Mouse (Mus musculus) erythroblast, adult 5-6 weeks (primary cell): Measurements from ENCODE around the gene Lsamp. TPM values are rescaled to one million over a fixed set of nuclear protein-coding genes. Genes with fewer than 3 reads are reported as not detected.
"Not testable (repeated sequence)": the region's sequence is repeated elsewhere in the genome, so short reads cannot be mapped to it uniquely, and the experiment has no call there.

Experiments used
- ATAC-seq: replicated peaks from 2 replicates; pipeline ENCODE4 v1.8.0; 2016; ENCODE audit warnings: moderate number of reproducible peaks, mild to moderate bottlenecking, moderate TSS enrichment, inconsistent platforms; ENCODE audit not compliant: poor library complexity, low FRiP score, severe bottlenecking
- total RNA-seq, 2 experiments: library from RNA; stranded (forward) in 1 of 2; stranded (reverse) in 1 of 2; fragments of 150-400 nt in 1 of 2; fragments of 200-764, 138-1000 nt in 1 of 2; gene quantifications; 2 replicates each; pipeline versions ENCODE4 v1.2.3 to v1.2.4; 2015 to 2017; ENCODE audit warnings: low replicate concordance in 2 of 2

The Lsamp gene
- total RNA-seq, 2 experiments from 2014 or later, result not detected

DNA sequence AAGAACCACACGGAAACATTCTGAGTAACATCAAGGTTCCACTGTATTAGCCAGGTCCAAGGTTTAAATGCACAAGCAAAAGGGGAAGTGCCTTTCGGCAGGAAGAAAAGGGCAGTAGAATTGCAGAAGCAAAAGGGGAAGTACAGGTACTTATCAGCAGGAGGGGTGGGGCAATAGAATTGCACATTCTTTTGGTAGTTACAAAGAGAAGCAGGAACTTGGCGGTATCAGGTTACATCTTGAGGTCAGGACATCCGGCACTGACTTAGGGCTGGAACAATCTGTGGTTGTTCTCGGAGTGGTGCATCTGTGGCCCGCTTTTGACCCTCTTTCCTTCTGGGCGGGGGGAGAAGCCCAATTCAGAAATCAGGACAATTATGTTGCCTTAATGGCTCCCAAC, 636.9 kb downstream of the Lsamp start:
- ATAC-seq, result not testable (repeated sequence)

DNA sequence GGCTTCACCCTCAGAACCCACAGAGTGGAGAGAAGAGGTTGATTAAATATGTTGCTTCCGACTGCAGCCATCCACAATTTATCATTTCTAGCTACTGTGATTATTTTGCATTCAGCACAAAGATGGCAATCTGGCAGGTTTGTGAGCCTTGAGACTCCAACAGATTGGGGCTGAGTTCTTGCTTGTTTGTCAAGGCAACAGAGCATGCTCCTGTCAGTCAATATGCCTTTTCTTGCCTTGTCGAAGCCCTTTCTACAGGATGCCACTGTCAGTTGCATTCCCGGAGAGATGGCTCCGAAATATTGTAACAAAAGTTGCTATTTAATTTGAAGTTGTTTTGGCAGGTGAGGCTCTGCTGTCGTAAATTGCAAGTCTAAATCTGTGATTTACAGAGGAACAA, 643.0 kb downstream of the Lsamp start:
- no peak for ATAC-seq

DNA sequence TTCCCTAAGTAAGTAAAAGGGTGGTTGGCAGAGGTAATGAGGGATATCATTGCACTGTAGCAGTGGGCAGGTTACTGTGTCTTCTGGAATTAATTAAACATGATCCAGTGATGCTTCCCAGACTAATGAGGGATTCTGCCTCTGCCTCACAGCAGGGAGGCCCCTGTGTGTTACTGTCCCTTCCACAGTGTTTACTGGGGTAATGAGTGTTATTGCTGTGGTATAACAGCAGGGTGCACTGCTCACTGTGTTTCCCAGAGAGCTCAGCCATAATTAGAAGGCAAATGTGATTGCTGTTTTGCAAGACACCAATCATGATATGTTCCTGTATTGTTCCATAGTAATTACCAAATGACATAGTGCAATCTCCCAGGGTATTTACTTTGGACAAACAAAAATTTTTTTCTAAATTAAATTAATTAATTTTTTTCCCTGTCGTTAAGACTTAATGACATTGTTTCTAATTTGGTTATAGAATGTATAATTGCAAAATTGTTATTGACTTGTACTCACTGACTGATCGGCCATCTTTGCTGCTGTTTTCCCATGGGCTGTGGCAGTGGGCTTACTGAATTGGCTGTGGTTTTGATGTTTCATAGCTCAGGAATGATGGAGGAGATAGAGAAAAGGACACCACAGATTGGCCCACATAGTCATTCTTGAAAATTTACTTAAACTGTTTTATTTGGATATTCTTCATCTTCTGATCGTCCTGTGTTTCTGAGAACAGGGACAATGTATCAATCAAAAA, 655.6 kb downstream of the Lsamp start:
- ATAC-seq, result no peak

DNA sequence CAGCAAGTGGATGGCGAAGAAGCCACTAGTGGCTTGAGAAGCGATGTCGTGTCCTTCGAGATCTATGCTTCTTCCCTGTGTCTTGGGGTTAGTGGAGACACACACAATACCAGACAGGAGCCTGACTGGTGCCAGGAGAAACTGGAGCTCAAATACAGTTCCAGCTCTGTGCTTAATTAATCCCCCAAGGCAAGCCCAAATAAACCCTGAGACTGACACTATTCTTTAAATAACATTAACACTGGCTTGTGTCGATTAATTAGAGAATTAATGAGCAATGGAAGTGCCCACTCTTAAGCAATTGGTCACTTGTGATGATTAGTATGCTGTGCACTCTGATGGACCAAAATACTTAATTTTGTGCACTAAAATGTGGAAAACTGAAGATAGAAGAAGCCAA, 668.6 kb downstream of the Lsamp start:
- no peak for ATAC-seq

DNA sequence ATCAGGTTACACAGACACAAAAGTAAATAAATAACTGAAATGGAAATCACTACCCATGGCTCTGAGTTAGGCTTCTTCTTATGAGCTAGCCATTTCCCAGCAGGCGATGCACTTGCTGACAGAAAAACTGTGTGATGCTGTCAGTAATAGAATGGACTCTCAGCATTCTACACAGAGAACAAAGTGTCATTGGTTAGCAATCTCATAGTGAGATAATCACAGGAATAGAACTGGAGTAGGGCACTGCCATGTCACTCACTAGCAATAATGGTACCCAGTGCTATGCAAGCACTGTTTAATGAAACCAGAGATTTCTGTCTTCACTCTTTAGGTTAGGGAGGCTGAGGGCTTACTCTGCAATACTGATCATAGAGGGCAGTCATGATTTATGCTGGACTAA, 669.3 kb downstream of the Lsamp start:
- ATAC-seq, result no peak

DNA sequence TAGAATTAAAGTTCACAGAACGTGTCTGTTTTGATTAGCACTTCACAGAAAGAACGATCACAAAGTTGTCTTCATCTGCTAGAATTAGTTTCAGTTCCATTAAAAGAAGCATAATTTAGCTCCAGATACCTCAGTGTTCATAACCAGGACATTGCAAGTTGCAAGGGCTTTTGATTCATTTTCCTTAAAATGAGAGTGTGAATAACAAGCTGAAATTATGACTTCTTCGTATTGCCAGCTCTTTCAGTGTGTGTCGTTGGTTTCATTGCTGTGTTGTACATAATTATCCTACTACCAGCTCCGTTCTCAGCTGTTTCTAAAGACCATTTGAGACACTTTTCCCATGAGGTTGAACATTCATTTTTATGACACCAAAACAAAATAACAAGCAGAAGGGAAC, 672.2 kb downstream of the Lsamp start:
- no peak for ATAC-seq

DNA sequence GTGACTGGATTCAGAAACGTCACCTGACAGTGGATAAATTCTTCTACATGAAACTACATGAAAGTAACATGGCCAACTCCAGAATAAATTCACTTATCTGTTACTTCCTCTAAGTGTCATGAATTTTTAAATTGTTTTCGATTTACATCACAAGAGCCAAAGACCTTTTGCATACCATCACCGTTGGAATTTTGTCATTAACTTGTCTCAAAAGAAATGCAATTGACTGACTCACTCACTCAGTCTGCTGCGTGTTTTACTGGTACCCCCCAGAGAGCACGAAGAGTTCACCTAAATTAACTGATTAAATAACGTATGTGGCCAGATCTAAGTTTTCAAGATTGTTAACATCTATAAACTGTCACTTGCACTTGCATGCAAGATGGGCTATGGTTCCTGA, 672.7 kb downstream of the Lsamp start:
- ATAC-seq, result no peak

DNA sequence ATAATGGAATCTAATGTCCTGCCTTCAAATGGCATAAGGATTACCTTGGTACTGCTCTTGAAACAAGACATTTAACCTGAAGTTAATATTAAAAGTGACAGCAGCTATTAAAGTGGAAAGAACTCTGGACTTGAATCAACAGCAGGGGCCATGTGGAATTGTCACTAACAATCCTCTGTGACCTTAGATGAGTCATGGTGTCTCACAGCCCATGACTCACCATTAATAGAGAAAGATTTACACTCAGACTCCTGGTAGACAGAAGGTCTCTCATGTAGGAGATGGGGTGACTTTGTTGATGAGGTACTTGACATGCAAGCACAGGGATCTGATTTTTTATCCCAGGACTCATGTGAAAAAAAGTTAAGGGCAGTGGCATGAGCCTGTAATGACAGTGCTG, 701.4 kb downstream of the Lsamp start:
- no peak for ATAC-seq

DNA sequence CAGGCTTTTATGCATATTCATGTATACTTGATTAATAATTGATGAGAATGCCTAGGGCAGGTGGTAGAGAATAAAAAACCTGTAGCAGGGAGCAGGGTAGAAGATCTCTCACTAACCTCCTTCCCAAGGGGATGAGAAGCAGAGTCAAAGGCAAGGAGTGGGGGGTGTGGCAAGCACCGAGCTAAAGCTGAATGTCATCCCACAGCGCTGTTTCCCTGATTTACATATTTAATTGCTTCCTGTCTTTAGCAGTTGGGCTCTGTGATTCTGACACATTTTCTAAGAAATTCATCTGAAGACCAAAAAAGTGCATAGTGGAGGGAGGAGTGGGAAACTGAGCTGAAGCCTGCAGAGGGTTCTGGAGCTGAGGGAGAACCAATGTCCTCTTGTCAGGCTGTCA, 708.1 kb downstream of the Lsamp start:
- no peak for ATAC-seq

DNA sequence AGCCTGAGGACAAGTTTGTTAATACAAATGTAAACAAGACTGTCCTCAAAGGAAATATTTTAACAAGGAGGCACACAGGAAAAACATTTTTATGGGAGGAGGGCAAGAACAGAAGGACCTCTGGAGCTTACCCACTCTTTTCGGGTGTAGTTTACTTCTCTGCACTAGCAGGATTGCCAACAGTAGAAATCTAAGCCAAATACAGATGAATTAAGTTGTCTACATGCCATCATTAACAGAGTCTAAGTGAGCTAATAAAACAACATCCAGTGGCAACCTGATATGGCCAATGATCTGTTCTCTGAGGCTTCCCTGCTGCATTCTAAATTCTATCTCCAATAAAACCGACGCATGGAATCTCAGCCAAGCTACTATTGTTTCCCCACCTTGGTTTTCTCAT, 713.1 kb downstream of the Lsamp start:
- ATAC-seq, result no peak

DNA sequence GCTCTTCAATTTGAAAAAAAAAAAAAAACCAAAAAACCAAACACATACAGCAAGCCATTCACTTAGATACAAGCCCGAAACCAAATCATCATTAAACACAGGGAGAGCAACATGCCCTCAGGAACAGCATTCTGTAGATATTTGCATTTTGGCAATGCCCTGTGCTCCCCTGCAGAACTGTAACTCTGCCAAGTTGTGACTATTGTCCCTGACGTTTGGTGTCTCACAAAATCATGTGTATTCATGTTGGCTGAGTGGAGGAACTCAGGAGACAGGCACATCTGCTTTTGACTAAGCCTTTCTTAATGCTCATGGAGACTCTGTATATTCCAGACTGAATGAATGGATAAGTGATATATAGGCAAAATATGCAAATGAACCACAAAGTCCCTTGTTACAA, 724.4 kb downstream of the Lsamp start:
- no peak for ATAC-seq

DNA sequence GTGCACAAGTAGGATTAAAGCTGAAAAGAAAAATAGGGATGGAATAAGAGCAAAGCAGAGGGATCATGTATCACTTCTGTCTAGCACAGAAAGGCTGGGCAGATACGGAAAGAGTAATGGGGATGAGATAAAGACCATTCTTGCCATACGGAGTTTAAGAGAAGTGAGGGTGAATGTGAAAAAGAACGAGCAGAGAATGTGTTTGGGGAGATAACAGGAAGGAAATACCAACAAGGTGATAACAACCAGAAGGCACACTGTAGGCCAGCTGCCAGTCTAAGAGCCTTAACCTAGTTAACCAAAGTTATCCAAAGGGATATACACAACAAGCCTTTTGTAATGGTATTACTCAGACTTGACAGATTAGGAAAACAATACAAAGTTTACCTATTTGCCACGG, 725.4 kb downstream of the Lsamp start:
- no peak for ATAC-seq

DNA sequence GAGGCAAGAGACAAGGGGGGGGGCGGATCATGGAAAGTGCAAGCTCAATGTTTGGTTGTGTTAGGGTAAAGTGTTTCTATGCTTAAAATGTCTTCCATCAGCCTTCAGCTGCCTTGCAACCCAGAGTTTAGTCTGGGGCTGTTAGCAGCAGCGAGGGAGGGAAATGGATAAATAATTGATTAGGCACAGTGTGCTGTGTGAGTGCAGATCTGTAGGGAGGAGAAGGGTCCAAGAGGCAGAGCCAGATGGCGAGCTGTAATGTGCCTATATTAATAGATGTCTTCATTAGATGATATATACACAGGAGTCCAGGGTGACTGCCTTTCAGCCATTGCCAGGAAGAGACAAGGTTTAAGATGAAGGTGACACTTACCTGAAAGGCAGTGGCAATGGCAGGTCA, 725.9 kb downstream of the Lsamp start:
- no peak for ATAC-seq

DNA sequence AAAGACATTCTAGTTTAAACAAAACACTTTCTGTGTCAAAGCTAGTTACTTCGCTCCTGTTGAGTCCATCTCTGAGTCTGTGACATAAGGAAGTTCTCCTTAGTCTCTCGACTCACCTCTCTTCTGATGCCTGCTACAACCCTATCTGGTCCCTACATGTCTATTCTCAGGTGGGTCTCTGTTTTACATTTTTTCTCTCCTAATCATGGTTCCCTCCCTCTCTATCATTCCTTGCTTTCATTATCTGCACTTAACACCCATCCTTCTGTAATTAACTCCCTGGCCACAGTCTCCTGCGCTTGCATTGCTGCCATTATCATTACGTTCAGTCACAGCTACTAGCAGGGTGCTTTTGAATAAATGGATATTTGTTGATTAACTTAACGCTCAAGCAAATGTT, 726.3 kb downstream of the Lsamp start:
- ATAC-seq, result no peak

DNA sequence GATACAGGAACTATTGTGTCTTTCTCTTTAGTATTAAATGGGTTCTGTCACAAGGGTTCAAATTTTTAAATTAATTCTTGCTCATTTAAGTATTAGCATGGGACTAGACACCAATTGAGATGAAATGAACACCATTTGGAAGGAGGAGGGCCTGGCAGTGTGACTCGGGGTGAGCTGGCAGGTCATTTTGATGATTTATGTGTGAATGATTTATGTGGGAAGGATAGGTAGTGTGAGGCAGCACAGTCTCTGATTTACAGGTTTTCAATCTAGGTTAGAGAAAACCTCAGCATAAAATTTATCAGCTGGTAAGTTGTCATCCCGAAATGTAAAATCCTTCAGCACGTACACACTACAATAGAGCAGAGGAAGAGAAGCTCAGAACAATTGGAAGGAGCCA, 729.6 kb downstream of the Lsamp start:
- no peak for ATAC-seq

DNA sequence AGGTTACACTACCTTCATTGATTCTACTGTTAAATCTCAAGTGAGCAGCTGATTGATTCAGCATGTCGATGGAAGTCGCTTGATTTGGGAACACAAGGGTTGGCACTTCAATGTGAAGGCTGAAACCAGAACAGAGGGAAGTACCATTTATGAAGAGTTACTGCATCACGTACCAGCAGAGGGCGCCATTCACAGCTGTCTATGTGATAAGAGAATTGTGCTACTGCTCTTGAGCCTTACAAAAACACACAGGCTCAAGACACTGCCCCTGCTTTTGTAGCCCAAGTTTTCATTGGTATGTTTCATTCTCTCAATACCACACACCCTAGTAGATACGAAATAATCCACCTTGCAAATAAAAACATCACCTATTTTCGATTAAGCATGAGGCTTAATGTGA, 754.9 kb downstream of the Lsamp start:
- no peak for ATAC-seq

DNA sequence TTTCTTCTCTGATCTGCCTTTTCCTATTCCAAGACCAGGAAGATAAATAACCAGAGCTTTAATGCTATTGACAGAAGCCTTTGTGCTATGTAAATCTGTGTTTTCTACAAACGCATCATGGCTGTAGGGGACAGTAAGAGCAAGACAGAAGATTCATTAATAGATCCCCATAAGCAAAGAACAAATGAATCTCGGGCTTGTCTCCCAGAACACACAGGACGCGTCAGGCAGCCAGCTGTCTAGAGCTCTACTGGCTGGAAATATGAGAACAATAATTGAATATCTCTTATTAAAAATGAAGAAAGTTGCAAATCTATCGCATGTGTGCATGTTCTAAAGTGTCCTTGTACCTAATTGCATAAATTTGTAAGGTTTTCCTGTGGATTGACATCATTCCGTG, 755.6 kb downstream of the Lsamp start:
- ATAC-seq, result no peak

DNA sequence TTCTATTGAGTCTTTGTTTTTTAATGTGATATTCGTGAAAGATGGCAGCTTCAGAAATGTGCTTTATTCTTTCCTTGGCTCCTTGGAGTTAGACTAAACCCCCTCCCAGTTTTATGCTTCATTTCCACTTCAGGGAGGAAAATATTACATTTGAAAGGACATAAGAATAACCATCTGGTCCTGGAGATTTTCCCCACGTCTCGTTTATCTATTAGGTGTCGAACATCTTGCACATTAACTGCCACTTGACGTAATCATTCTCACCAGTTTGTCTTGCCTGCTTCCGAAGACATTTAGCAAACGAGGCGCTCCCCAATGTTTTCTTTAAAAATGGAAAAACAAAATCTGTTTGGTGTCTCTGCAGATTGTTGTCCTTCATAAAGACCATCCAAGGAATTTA, 756.1 kb downstream of the Lsamp start:
- no peak for ATAC-seq

DNA sequence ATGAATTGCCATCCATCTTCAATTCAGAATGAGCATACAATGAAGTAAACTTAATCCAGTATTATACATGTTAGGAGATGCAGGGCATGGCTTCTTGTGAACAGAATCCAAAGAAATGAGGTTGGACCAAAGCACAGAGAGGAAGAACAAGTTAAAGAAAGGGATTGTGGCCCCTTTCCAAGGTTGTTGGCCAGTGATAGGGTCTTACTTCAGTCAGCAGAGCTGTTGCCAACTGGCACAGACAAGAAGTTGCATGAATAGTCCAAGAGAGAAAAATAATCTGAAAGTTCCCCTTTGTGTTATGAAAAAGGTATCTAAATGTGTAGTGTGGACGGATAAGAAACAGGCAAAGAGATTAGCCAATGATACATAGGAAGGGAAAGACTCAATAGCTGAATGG, 843.0 kb downstream of the Lsamp start:
- ATAC-seq, result no peak

DNA sequence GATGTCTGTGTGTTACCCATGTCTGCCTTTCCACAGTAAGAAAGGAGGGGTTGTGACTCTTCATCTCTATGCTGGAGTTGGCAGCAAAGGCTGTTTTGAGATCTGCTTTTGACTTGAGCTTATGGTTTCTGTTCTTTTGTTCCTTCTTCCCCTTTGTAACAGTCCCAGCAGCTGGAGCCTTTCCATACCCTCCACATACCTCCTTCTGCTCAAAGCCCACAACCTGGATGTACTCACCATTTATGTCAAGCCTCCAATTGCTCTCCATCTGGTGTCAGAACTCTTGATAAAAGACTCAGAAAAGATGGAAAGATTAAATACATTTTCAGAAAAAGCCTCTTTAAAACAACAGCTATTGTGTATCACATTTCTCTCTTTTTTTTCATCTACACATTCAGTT, 847.4 kb downstream of the Lsamp start:
- no peak for ATAC-seq

DNA sequence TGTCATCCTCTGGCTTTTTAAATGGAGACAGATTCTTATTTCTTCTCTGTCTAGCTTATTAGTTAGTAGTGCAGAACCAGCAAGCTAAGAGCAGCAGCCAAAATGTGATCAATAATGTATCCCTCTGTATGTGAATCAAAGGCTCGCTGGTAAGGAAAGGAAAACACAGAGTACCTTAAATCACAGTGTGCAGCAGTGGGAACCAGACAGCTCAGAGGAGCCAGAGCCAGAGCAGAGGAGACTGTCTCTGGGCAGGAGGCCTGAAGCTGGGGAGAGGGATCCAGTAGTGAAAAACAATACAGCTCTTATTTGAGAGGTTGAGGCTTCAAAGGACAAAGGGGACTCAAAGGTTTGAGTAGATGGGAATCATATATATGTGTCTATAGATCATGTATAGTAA, 857.6 kb downstream of the Lsamp start:
- ATAC-seq, result no peak

DNA sequence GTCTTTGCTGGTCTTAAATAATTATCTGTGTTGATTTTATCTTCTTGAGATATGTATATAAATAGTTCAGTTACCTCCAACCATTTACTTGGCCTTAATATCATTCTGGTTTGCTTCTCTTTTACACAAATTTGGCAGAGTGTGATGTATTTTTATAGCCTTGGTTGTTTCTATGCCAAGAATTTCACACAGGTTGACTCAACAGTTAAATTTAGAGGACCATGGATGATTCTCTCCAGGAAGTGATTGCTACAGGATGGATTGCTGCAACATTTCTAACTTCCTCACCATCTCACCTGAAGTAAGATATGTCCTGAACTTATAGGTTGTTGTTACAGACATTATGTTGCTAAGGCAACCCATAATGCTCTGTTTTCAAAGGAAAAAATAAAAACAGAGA, 882.6 kb downstream of the Lsamp start:
- ATAC-seq, result no peak
